Mouse (Mus musculus) skeletal muscle tissue, adult 2 months (tissue): ENCODE measurements at regions not wholly inside any gene's neighbourhood (a gene's known extent, or its start where the extent isn't known, plus 50 kb on each side); places are given as distances from the start of the nearest gene placed in this dataset.

Experiments used
- DNase-seq: peaks from one replicate; pipeline ENCODE4 v3.0.0-alpha.2; 2012; ENCODE audit warnings: low read depth, low spot score

DNA sequence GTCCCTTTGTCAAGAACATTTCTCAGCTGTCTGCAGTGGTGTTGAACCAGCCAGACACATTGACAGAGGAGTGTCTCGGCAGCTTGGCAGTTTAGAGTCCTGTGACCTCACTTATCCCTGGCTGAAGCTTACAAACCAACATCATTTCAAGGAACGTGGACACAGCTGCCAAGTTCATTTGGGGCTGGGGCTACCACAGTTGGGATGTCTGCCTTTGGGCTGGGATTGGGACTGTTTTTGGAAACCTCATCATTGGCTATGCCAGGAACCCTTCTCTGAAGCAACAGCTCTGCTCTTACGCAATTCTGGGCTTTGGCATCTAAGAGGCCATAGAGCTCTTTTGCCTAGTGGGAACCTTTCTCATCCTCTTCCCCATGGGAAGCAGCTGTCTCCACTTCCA, 200.4 kb downstream of the Gm15262 start:
- DNase-seq, result peak; percentile 77

DNA sequence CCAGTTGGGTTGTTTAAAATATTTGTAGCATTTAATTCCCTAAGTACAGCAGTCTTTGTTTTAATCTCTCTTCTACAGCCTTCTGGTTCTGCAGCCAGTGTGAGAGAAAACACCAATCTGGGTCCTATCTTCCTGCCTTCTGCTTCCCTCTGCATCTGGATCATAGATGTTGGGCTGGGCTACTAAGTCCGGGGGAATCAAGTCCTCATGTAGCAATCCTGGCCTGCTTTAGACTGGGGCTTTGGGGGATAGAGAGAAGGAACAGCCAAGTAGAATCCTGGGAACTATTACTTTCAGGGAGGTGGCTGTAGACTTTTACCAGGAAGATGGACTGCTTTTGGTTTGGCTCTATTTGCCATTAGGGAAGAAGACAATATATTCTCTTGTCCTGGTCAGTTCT, 205.5 kb upstream of the Rai2 start:
- peak; percentile 18 for DNase-seq

DNA sequence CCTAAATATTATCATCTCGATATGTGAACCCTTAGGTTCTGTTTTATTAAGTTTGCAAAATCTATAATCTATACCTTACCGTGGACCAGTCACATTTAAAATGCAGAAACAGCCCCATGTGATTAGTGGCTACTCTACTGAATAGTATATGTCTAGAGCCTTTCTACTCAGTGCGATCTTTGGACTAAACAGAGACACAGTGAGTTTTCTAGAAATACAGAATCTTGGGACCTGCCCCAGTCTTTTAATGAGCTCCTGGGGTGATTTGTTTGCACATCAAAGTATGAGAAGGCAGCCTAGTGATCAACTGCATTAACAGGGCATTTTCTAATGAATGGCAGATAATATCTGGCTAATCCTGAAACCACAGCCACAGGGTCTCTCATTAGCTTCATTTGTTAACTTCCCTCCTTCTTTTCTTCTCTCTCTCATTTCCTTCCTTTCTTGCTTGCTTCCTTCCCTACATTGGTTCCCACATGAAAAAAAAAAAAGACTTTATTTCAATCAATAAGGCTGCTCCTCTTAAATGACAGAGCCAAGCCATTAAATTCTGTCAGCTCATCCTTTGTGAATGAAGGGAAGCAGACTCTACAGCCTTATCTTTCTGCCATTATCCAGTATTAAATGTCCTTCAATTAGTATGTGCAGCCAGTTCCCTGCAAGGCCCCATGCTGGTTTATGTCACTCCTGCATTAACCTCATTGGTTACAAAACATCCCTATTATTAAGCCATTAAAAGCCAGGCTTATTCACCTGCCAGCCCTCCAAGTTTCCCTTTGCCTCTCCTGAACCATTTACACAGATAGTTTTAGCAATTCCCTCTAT, 193.2 kb upstream of the Rai2 start:
- DNase-seq, result no peak

DNA sequence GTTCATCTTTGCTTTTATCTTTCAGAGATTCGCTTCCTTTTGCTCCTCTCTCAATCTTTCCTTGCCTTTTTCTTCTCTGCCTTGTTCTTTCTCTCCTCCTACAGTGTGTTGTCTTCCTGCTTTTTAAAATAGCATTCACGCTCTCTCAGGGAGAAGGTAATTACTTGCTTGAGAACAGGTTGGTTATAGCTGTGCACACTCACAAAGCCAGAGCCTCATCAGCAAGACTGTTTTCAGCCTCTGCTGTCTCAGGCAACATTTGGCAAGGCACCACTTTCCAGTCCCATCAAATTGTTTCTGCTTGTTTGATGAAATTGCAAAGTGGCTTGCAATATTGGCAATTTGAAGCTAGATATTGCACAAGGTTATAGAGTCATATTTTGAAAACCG, 192.6 kb upstream of the Rai2 start:
- DNase-seq, result no peak

DNA sequence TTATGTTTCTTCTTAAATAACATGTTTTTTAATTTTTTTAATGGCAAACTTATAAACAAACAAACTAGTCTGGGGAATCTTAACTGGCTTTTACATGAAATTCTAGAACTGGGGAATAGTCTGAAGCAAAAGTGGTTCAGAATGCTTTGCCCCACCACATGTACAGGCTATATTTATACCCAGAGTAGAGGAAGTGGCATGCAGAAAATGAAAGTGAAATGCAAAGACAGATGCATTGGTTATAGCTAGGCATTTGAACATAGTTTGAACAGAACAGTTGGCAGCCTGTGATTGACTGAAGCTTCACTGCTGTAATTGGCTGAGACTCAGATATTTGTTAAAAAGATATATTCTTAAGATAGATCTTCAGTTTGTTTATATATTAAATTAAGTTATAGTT, 179.6 kb upstream of the Rai2 start:
- DNase-seq, result no peak

DNA sequence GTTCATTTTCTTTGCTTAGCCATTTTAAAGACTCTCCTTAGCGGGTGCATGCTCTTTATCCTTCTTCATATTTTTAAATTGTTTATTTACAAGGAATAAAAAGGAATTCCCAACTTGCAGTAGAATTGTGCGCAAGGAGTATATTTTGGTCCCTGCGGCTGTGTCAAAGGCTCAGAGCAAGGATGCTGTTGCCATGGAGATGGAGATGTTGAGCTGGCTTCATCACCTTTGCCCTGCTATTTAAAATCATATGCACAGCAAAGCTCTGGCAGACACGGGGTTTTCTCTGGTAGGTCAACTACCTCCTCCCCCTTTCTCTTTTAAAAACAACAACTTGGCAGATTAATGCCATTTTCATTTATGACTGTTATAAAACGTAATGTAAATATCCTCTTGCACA, 160.0 kb upstream of the Rai2 start:
- DNase-seq, result no peak

DNA sequence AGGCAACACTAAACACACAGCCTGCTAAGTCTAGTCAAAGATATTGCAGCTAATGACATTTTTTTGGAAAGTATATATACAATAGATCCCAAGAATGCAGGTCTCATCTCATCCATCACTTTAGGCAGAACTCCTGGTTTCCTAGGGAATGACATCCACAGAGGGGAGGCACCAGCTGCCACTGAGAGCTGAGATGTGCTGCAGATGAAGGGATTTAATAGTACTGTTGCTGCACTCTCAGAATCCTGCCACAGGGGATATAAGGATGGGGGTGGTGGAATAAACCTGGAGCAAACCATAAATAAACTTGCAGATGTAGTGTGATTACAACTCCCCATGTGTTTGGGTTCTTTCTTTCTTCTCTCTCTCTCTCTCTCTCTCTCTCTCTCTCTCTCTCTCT, 158.4 kb upstream of the Rai2 start:
- DNase-seq, result no peak

DNA sequence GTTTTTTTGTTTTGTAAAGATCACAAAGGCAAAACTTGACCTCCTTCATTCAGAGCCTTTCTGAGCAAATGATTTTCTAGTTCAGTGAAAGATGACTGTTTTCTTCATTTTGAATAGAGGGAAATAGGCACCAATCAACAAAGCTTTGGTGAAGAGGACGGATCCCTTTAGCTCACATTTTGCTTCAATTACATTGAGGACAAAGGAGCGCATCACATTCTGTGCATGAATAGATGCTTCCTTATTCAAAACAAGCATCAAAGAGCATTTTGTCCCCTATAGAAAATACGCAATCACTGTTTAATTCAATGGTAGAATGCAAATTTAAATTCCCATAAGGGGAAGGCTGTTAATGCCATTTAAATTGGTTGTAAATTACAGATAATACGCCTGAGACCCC, 150.4 kb upstream of the Rai2 start:
- DNase-seq, result no peak

DNA sequence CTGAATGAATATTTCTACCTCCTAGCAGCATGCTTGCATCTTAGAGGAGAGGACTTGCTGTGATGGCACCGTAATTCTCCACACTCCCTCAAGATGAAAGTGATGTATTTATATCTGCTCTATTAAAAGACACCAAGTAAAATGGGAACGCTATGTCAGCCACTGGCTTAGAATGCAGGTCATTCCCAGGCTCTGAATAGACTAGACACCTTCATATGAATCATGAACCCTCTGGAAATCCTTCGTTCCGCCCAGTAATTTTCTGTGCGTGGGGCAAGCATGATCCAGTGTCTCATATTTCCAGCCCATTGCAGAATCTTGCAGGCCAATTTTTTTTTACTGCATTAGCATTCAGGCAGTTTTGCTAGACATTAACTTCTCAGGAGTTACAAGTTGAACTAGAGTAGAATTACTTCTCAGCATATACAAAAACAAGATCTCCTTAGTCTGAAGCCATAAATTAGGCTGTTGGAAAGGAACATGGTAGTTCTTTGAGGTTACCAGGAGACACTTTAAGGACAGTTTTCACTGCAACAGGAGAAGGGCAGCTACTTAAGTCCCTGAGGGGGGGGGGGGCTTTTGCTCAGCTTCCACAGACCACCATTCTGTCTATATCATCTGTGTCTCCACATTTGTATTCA, 134.7 kb upstream of the Rai2 start:
- DNase-seq, result peak; percentile 57

DNA sequence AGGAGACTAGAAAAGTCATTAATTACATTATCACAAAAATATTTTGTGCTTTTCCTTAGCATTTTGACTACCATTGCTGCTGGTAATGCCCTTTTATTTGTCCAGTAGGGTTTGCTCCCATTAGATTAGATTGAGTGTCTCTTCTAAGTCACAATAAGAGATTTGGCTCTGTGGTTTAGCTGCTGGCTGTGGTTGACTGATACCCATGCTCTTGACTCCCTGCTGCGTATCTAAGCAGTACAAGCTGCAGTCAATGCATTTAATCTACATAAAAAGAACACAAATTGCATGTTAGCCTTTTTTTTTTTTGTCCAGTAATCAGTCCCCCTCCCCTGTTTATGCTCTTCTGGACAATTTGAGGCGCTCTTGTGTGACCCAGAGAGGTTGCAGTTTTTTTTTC, 133.0 kb upstream of the Rai2 start:
- no peak for DNase-seq

DNA sequence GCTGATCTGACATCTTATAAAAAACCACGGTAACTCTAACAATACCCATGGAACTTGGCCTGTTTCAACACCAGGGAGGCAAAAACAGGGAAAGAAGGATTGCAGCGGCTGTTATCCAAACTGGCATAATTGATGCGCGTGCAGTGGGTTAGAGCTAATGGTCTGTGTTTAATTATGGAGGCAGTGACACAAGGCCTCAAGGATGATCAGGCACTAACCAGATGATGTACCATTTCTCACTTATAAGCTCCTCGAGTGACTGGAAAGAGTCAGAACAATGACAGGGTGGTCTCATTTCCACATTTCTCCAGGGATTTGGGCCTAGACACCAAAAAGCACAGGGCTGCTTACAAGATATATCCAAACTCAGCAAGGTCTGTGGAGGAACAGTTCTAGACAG, 83.0 kb upstream of the Rai2 start:
- no peak for DNase-seq

DNA sequence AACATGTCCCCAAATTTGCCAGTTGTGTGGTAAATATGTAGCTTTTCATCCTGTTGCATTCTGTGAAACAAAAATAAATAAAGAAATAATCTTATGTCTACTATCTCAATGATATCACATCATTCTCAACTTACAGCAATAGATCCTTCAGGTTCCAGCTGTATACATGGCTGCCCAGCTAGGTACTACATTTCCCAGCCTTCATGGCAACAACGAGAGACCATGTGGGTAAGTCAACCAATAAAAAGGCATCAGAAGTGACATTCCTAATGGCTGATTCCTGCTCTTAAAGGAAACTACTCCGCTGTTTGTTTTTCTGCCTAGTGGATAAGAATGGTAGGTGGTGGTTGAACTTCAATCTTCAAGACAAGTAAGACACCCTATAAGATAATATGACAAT, 82.5 kb upstream of the Rai2 start:
- DNase-seq, result no peak

DNA sequence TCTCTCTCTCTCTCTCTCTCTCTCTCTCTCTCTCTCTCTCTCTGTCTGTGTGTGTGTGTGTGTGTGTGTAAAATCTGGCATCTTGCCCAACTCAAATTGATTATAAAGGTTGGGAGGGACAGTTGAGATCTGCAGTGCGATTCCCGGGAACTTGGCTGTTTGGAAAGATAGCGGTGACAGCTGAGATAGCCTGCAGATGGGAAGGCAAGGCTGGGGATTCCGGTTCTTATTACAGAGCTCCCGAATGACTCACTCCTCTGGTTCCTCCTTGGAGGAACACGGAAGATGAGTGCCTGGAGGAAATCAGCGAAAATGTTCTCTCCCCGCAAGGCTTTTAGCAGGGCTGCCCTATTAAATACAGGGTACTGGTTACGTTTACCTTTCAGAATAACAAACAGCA, 81.2 kb upstream of the Rai2 start:
- no peak for DNase-seq

DNA sequence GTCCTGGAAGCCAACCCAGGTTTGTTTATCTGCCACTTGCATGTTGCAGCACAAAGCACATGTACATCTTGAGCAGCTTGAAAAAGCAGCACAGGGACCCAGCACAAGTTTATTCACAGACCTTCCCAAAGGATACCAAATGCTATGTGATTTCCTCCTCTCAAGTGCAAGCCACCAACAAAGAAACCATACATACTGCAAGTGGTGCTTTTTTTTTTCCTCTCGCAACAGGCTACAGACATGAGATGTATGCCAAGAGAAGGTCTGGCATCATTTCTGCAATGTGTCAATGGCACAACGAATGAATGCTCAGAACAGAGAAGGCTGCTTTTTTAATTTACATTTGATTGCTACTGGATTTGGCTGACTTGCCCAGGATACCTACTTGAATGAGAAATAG, 63.8 kb upstream of the Rai2 start:
- no peak for DNase-seq

DNA sequence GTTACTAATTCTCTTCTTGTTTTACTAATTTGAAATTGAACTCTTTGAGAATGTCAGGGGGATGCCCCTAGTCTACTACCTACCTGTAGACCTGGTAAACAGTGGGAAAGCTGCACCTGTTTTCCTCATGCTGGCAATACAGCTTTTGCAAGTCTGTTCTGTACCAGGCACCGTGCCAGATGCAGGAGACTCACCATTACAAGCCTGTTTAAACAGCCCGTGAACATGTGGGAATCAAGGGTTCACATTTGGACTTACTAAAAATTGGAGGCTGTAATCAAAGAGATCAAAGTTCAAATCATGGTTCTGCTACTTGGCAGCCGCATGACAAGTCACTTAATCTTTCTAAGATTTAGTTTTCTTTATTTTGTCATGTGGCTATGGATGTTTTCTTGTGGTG, 56.8 kb upstream of the Rai2 start:
- DNase-seq, result no peak

DNA sequence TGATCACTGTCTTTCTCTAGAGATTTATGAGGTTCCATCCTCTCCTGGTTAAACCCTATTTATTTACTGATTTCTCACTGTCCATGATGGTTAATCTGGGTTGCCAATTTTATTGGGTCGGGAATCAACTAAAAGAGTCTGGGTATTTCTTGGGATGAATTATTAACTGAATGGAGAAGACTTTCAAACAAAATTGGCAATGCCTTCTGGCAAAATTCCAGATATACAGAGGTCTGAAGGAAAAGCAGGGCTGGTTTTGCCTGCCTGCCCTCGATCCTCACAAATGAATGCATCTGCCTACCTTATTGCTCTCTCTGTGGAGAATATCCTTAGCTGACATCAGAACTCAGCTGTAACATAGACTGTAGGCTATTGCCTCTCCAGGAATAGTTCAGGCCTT, 54.9 kb upstream of the Rai2 start:
- no peak for DNase-seq
